Mouse (Mus musculus) liver, embryonic 14.5 days (tissue): ENCODE data around the gene Kcnk2.

ENCODE experiments used
- CTCF ChIP-seq: IDR thresholded peaks from 2 replicates; pipeline ENCODE4 v1.5.1; 2016; ENCODE audit warnings: antibody characterized with exemption, low read depth, control low read depth
- EP300 ChIP-seq: IDR thresholded peaks from 2 replicates; pipeline ENCODE4 v1.6.1; 2016; ENCODE audit warnings: antibody characterized with exemption, low read depth

- no peak for TF ChIP-seq CTCF
- TF ChIP-seq EP300 = no peak
Observed at GRCm38 (mm10) chr1:189386141-189386540, 15.9 kb downstream of the Kcnk2 start.
